Mouse (Mus musculus): Measurements from ENCODE around the gene Bms1. TPM values are rescaled to one million over a fixed set of nuclear protein-coding genes. Genes with fewer than 3 reads are reported as not detected.

The Bms1 gene
- 10 to 100 TPM; 22.0 to 24.7 TPM for total RNA-seq (2021)

- intact Hi-C loops (cut with DNase I): loop anchor here (1.0 kb wide), 1 partner anchor 240 kb away; no protein-coding TSS in a partner anchor
- DNase-seq (ENCODE audit: low spot score): peak; percentile 89
Measured at GRCm38 (mm10) chr6:118419050-118419920, at the start of gene Bms1. Gene Bms1 (minus strand): TSS chr6:118419474.

GRCm38 (mm10) chr6:118462069-118462705 is 42.9 kb upstream of the Bms1 start:
- intact Hi-C loops (cut with DNase I): no loop called here
- no peak for DNase-seq (ENCODE audit: low spot score)

- no peak for DNase-seq (ENCODE audit: low spot score)
- intact Hi-C loops (cut with DNase I): no loop called here
Measured at GRCm38 (mm10) chr6:118457726-118458125, 38.5 kb upstream of the Bms1 start.

- intact Hi-C loops (cut with DNase I): no loop called here
- peak; percentile 69 for DNase-seq (ENCODE audit: low spot score)
Measured at GRCm38 (mm10) chr6:118455042-118455631, 35.9 kb upstream of the Bms1 start, which contains the start of gene Zfp248. Gene Zfp248 (minus strand): TSS chr6:118455528.

GRCm38 (mm10) chr6:118454452-118454851 is 35.2 kb upstream of the Bms1 start:
- DNase-seq (ENCODE audit: low spot score): no peak
- intact Hi-C loops (cut with DNase I): no loop called here

GRCm38 (mm10) chr6:118431502-118431901 is 12.2 kb upstream of the Bms1 start:
- intact Hi-C loops (cut with DNase I): no loop called here

GRCm38 (mm10) chr6:118426666-118427065 is 7.4 kb upstream of the Bms1 start:
- DNase-seq (ENCODE audit: low spot score): no peak
- intact Hi-C loops (cut with DNase I): no loop called here

More at GRCm38 (mm10) chr6:118431502-118431901, 12.2 kb upstream of the Bms1 start:
- DNase-seq (ENCODE audit: low spot score): no peak

GRCm38 (mm10) chr6:118410428-118410827 is 8.8 kb downstream of the Bms1 start:
- no peak for DNase-seq (ENCODE audit: low spot score)
- intact Hi-C loops (cut with DNase I): no loop called here

- intact Hi-C loops (cut with DNase I): no loop called here
- no peak for DNase-seq (ENCODE audit: low spot score)
Measured at GRCm38 (mm10) chr6:118408510-118408909, 10.8 kb downstream of the Bms1 start.

- intact Hi-C loops (cut with DNase I): no loop called here
- DNase-seq (ENCODE audit: low spot score): no peak
Measured at GRCm38 (mm10) chr6:118406421-118406820, 12.9 kb downstream of the Bms1 start.

- intact Hi-C loops (cut with DNase I): no loop called here
- no peak for DNase-seq (ENCODE audit: low spot score)
Measured at GRCm38 (mm10) chr6:118390746-118391145, 28.5 kb downstream of the Bms1 start.

- intact Hi-C loops (cut with DNase I): loop anchor here (10.0 kb wide), 1 partner anchor 321 kb away; no protein-coding TSS in a partner anchor
- DNase-seq (ENCODE audit: low spot score): no peak
Measured at GRCm38 (mm10) chr6:118385962-118386361, 33.3 kb downstream of the Bms1 start.

- intact Hi-C loops (cut with DNase I): loop anchor here (10.0 kb wide), 1 partner anchor 316 kb away; no protein-coding TSS in a partner anchor
- DNase-seq (ENCODE audit: low spot score): no peak
Measured at GRCm38 (mm10) chr6:118381234-118381633, 38.0 kb downstream of the Bms1 start.

GRCm38 (mm10) chr6:118380630-118381029 is 38.6 kb downstream of the Bms1 start:
- no peak for DNase-seq (ENCODE audit: low spot score)
- intact Hi-C loops (cut with DNase I): loop anchor here (10.0 kb wide), 1 partner anchor 316 kb away; no protein-coding TSS in a partner anchor

- intact Hi-C loops (cut with DNase I): loop anchor here (1.0 to 10.0 kb wide), 2 partner anchors 200 to 315 kb away; no protein-coding TSS in a partner anchor
- no peak for DNase-seq (ENCODE audit: low spot score)
Measured at GRCm38 (mm10) chr6:118379451-118380167, 39.7 kb downstream of the Bms1 start.

GRCm38 (mm10) chr6:118377611-118378010 is 41.7 kb downstream of the Bms1 start:
- intact Hi-C loops (cut with DNase I): no loop called here
- no peak for DNase-seq (ENCODE audit: low spot score)

GRCm38 (mm10) chr6:118376023-118376422 is 43.3 kb downstream of the Bms1 start:
- intact Hi-C loops (cut with DNase I): no loop called here
- no peak for DNase-seq (ENCODE audit: low spot score)

- intact Hi-C loops (cut with DNase I): no loop called here
- no peak for DNase-seq (ENCODE audit: low spot score)
Measured at GRCm38 (mm10) chr6:118375457-118375856, 43.8 kb downstream of the Bms1 start.

- DNase-seq (ENCODE audit: low spot score): no peak
- intact Hi-C loops (cut with DNase I): no loop called here
Measured at GRCm38 (mm10) chr6:118375026-118375425, 44.2 kb downstream of the Bms1 start.

- intact Hi-C loops (cut with DNase I): no loop called here
- no peak for DNase-seq (ENCODE audit: low spot score)
Measured at GRCm38 (mm10) chr6:118373294-118373693, 46.0 kb downstream of the Bms1 start.
